Mouse (Mus musculus) kidney, embryonic 16.5 days (tissue): ENCODE measurements around the gene Trim65. TPM values are rescaled to one million over a fixed set of nuclear protein-coding genes. Genes with fewer than 3 reads are reported as not detected.

Source experiments
- ATAC-seq: fragments of 200-750 bp; cut with Nextera tagmentation; 2 replicates; pipeline ENCODE4 v1.8.0; 2017; ENCODE audit warnings: moderate TSS enrichment; ENCODE audit not compliant: low FRiP score, low TSS enrichment
- H3K27ac ChIP-seq: fragments of 300-500 bp; sonication (generic); 2 replicates; pipeline ENCODE4 v1.5.1; 2014; ENCODE audit warnings: low read length
- H3K27me3 ChIP-seq: fragments of 300-500 bp; sonication (generic); 2 replicates; pipeline ENCODE4 v1.6.1; 2014; ENCODE audit warnings: low read length, control low read depth, mixed read lengths; ENCODE audit not compliant: insufficient read depth
- H3K36me3 ChIP-seq: fragments of 300-500 bp; sonication (generic); 2 replicates; pipeline ENCODE4 v1.6.1; 2014; ENCODE audit warnings: low read length, control low read depth, mixed read lengths; ENCODE audit not compliant: insufficient read depth
- H3K4me1 ChIP-seq: fragments of 300-500 bp; sonication (generic); 2 replicates; pipeline ENCODE4 v1.6.1; 2014; ENCODE audit warnings: low read length, control low read depth, mixed read lengths; ENCODE audit not compliant: insufficient read depth
- H3K4me2 ChIP-seq: fragments of 300-500 bp; sonication (generic); replicated peaks from 2 replicates; pipeline ENCODE4 v1.6.1; 2014; ENCODE audit warnings: low read depth, low read length
- H3K4me3 ChIP-seq: fragments of 300-500 bp; sonication (generic); 2 replicates; pipeline ENCODE4 v1.5.1; 2014; ENCODE audit warnings: mild to moderate bottlenecking, low read length
- H3K9ac ChIP-seq: fragments of 300-500 bp; sonication (generic); replicated peaks from 2 replicates; pipeline ENCODE4 v1.6.1; 2014; ENCODE audit warnings: low read length
- H3K9me3 ChIP-seq: fragments of 300-500 bp; sonication (generic); 2 replicates; pipeline ENCODE4 v1.6.1; 2016; ENCODE audit warnings: low read length, control low read depth
- WGBS: fragments of 180-500 bp; shearing (Covaris S2); extraction: QIAGEN DNeasy Blood & Tissue Kit; methylation state at CpG from one replicate; pipeline ENCODE4 v1.1.7; 2014; 5-methylcytosine and 5-hydroxymethylcytosine counted together
- polyA plus RNA-seq: library from polyadenylated mRNA; unstranded; fragments of >200 nt; fragmentation: Nextera tagmentation; extraction: Ambion mirVana; gene quantifications from 2 replicates; pipeline ENCODE4 v1.2.1, GENCODE M21; 2015

The Trim65 gene
- polyA plus RNA-seq, 1 experiment from 2014 or later = 4.9 TPM

DNA sequence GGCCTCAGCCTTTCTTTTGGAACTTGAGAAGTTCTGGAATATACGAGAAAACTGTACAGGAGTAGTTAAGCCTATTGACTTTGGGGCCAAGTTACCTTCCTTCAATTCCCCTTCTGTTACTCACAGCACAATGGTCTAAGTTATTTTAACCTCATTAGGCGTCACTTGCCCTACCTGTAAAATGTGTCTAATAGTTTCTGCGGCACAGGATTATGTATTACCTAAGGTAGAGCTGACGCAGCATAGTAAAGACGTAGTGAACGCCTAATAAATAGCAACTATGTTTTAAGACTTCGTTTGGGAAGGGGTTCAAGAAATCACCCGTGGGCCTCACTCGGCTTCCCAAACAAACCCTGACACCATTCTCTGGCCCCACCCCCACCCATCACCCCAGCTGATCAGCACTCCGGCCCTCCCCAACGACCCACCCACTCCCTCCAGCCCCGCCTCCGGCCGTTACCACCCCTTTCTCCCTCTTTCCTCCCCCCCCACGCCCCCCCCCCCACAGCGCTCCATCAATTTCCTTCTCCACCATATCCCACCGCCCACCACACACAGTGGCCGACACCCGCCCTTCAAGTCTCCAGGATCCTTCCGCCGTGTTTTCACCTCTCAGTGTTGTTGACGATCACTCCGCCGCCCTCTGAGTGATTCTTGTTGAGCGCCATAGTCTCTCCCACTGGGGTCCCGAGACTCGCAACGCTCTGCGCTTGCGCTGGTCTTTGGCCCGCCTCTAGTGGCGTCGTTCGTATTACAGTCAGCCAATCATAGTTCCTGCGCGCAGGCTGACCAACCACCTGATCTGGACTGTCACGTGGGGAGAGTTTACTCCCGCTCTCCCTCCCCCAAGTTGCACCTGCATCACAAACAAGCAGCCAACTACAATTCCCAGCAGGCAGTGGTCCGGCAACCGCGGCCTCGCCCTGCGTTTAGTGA is 44.4 kb downstream of the Trim65 start, which contains the start of gene Wbp2:
Wbp2 (minus strand) TSS at position 738 of the 936 bp plus-strand sequence.
- WGBS = 2% methylated on average over 36 of the region's 43 CpGs
- Histone ChIP-seq H3K27ac (peak within 1 kb of the TSS; percentile 87), H3K27me3 (no peaks in the 10 kb centered on the region), H3K9ac (peak within 1 kb of the TSS; percentile 64), H3K36me3 (peaks cover 19% of the 10 kb centered on the region), H3K4me2 (peak within 1 kb of the TSS; percentile 65), H3K4me1 (peaks cover 16% of the 10 kb centered on the region), H3K4me3 (peak within 1 kb of the TSS; percentile 55), H3K9me3 (no peaks in the 10 kb centered on the region)
- peak; percentile 96 for ATAC-seq

DNA sequence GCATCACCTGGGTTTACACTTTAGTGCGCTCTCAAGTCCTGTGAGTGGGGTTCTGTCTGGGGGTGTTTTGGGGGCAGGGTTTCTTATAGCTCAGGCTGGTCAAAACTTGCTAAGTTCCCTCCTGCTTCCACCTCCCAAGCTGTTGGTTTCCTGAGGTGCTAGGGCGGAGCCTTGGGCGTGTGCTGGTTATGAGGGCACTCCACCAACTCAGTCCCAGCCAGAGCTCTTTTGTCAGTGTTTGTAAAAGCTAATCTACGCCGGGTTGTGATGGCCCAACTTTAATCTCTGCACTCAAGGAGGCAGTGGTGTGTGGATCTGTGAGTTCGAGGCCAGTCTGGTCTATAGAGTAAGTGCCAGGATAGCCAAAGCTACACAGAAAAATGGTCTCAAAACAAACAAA is 46.8 kb downstream of the Trim65 start:
- Histone ChIP-seq H3K9me3 (no peaks in the 10 kb centered on the region), H3K4me2 (no peak overlapping the region), H3K27ac (no peak overlapping the region), H3K9ac (no peak overlapping the region), H3K4me1 (peaks cover 18% of the 10 kb centered on the region), H3K27me3 (no peaks in the 10 kb centered on the region), H3K4me3 (no peak overlapping the region), H3K36me3 (peaks cover 35% of the 10 kb centered on the region)
- 88% methylated on average over 6 of the region's 6 CpGs for WGBS
- no peak for ATAC-seq

DNA sequence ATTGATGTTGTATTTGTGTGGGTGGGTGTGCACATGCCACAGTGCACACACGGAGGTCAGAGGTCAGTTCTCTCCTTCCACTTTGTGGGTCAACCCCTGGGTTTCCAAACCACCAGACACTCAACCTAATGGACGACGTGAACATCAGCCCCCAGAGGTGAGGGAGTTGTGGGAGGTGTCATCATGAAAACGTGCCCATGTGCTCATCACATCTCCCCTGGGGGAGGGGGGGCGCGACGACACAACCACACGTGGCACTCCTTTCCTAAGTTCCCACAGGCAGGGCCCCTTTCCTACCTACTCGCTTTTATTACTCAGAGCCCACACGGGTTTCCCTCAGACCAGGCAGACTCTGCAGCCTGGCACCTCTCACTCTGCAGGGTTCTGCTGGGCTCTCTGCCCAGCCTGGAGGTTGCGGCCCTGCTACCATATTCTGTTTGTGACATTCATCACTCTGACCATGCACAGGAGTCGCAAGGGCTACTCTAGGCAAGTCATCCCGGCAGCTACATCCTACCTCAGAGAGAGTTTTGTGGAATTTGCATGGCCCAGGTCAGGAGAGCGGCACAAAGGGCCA is 47.7 kb downstream of the Trim65 start:
- Histone ChIP-seq H3K9me3 (no peaks in the 10 kb centered on the region), H3K9ac (no peak overlapping the region), H3K27me3 (no peaks in the 10 kb centered on the region), H3K4me1 (peaks cover 25% of the 10 kb centered on the region), H3K27ac (no peak overlapping the region), H3K4me3 (no peak overlapping the region), H3K36me3 (peaks cover 39% of the 10 kb centered on the region), H3K4me2 (no peak overlapping the region)
- 89% methylated on average over 14 of the region's 14 CpGs for WGBS
- ATAC-seq = no peak

DNA sequence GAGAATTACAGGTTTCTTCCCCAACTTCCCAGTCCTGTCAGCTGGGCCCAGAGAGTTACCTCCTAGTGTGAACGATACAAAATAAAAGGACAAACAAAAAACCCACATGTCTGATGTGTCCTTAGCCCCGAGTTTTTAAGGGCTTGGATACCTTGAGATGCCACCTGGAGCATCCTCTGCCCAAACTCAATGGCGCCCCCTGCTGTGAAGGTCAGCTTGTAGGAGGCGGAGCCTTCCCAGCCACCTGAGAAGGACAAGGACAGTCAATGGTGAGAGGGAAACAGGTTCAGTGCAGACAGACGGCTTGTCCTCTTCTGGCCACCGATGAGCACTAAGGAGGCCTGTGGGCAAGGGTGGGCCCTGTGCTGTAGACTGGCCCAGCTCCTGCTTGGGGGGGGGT is 49.8 kb downstream of the Trim65 start:
- Histone ChIP-seq H3K27ac (no peak overlapping the region), H3K9me3 (no peaks in the 10 kb centered on the region), H3K4me2 (no peak overlapping the region), H3K4me3 (no peak overlapping the region), H3K27me3 (no peaks in the 10 kb centered on the region), H3K36me3 (peaks cover 39% of the 10 kb centered on the region), H3K9ac (no peak overlapping the region), H3K4me1 (peaks cover 27% of the 10 kb centered on the region)
- no peak for ATAC-seq
- 73% methylated on average over 6 of the region's 6 CpGs for WGBS

DNA sequence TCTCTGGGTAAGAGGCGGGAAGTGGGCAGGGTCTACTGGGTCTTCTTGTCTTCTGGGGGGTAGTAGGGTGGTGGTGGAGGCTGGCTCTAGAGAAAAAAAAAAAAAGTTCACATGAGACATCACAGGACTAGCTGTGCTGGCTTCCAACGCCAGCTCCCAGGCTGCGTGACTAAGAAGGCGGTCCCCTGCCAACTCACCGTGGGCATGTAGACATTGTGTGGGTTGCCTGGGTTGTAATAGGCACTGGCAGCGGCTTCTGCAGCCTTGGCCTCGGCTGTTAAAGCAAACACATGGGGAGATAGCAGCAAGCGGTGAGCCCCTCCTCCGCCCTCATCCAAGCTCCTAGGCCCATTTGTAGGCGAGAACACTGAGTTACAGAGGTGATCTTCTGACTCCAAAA is 51.4 kb downstream of the Trim65 start:
- Histone ChIP-seq H3K4me1 (peaks cover 20% of the 10 kb centered on the region), H3K36me3 (peaks cover 39% of the 10 kb centered on the region), H3K4me3 (no peak overlapping the region), H3K9me3 (no peaks in the 10 kb centered on the region), H3K9ac (no peak overlapping the region), H3K27ac (no peak overlapping the region), H3K4me2 (no peak overlapping the region), H3K27me3 (no peaks in the 10 kb centered on the region)
- 80% methylated on average over 10 of the region's 10 CpGs for WGBS
- no peak for ATAC-seq

DNA sequence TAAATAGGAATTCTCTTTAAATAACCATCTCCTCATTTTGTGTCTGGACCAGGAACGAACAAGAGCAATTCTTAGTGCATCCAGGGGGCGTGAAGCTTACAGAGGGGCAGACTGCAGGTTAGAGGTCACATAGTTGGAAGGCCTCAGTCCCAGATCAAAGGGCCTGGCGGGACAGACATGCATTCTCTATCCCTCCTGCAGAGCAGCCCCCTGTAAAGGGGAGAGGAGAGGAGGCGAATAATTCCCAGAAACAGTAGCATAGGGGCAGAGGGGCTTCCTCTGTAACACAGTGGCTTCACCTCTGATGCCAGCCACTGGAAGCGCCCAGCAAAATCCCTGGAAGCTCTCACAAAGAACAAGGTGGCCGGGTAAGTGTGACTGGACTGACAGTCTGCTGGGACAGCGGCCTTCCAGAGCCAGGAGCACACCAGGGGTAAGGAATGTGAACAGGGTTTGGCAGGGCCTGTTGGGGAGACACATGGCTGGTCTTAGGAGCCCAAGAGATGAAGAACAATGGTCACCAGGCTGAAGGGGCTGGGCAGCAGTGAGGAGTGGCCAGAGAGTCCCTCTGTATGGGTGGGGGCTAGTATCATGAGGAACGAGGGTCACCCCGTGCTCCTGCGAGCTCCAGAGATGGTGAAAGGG is 52.1 kb downstream of the Trim65 start:
- no peak for ATAC-seq
- H3K4me3 ChIP-seq = no peak overlapping the region
- H3K9me3 ChIP-seq = no peaks in the 10 kb centered on the region
- peaks cover 38% of the 10 kb centered on the region for H3K36me3 ChIP-seq
- WGBS = 43% methylated on average over 10 of the region's 10 CpGs
- H3K9ac ChIP-seq = no peak overlapping the region
- no peaks in the 10 kb centered on the region for H3K27me3 ChIP-seq
- 0 out of 2 replicates have a peak overlapping the region, but pooled peaks have one; percentile 39 for H3K27ac ChIP-seq
- H3K4me1 ChIP-seq = peaks cover 20% of the 10 kb centered on the region
- H3K4me2 ChIP-seq = no peak overlapping the region

DNA sequence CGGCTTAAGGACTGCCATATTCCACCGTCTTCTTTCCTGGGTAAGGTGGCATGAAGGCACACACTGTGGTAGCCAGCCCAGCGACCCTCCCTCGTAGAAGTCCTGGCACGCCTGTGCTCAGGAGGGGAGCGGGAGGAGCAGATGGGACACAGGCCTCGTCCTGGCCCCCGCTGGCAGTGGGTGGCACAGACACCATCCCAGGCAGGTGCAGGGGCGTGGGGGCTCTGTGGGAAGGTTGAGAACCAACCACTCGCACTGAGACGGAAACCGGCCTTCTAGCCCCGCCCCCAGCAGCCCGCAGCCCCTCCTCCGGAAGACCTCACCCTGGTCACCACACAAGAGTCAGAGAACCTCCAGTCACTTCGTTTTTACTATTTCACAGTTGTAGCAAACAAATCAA is 52.7 kb downstream of the Trim65 start:
- 9% methylated on average over 16 of the region's 16 CpGs for WGBS
- no peaks in the 10 kb centered on the region for H3K27me3 ChIP-seq
- no peaks in the 10 kb centered on the region for H3K9me3 ChIP-seq
- H3K4me3 ChIP-seq = peak overlapping the region; percentile 32
- peak overlapping the region; percentile 52 for H3K4me2 ChIP-seq
- ATAC-seq = peak; percentile 21; the same call in 1 of the 2 replicates
- H3K36me3 ChIP-seq = peaks cover 32% of the 10 kb centered on the region
- H3K4me1 ChIP-seq = peaks cover 20% of the 10 kb centered on the region
- H3K9ac ChIP-seq = peak overlapping the region; percentile 55; the same call in 1 of the 2 replicates
- H3K27ac ChIP-seq = peak overlapping the region; percentile 51; the same call in 1 of the 2 replicates

DNA sequence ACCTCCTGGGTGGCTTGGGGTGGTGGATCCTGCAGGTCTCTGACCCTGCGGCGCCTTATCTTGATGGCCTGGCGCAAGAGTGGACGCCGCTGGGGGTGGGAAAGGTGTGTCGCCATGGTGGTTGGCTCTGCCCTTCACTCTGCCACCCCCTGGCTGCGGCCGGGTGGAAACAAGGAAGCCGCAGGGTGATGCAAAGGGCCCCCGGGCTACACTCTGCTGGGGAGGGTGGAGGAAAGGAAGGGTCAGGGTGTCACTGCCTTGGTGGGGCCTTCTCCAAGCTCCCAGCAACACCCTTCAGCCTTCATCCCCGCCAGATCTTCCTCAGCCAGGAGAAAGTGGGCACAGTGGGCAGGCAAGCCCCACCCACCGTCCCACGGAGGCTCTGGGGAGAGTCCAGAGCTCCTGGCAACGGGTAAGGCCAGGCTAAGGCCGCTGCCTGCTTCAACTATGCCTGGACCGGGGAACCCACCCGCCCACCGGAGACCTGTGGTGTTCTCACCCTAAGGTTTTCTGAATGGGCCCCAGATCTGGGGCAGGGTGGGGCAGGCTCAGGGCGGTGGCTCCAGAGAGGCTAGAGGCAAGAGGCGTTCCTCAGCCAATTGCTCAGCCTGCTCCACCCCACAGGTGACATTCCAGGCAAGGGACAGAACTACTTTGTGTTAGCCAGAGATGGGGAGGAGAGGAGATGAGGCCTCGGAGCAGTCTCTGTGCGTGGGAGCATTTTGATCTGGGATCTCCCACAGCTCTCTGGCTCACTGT is 53.3 kb downstream of the Trim65 start, which contains the start of gene Unc13d:
Unc13d (minus strand) TSS at position 516 of the 759 bp plus-strand sequence.
- Histone ChIP-seq H3K27ac (peak within 1 kb of the TSS; percentile 51; the same call in 1 of the 2 replicates), H3K27me3 (no peaks in the 10 kb centered on the region), H3K36me3 (peaks cover 29% of the 10 kb centered on the region), H3K9ac (peak within 1 kb of the TSS; percentile 55; the same call in 1 of the 2 replicates), H3K9me3 (no peaks in the 10 kb centered on the region), H3K4me2 (peak within 1 kb of the TSS; percentile 52), H3K4me3 (peak within 1 kb of the TSS; percentile 32), H3K4me1 (peaks cover 20% of the 10 kb centered on the region)
- 0 out of 2 replicates have a peak, but pooled peaks have one; percentile 32 for ATAC-seq
- WGBS = 56% methylated on average over 22 of the region's 22 CpGs

DNA sequence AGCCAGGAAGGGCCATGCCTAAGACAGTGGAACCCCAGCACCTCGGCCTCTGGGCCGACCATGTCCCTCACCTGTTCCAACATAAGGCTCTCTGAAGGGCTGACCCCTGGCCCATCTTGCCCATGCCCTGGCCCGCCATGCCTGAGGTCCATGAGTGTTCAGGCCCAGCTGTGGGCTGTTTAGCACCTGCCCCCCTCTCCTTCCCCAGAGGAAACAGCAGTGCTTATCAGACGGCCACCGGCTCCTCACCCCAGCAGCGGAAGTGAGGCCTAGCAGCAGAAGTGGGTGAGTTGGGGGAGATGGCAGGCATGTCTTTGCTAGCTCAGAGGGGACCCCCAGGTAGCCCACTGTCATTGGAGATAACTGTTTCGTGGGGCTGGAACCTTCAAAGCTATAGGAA is 54.1 kb downstream of the Trim65 start:
- Histone ChIP-seq H3K36me3 (peaks cover 21% of the 10 kb centered on the region), H3K4me3 (no peak overlapping the region), H3K9ac (no peak overlapping the region), H3K9me3 (no peaks in the 10 kb centered on the region), H3K27ac (no peak overlapping the region), H3K27me3 (no peaks in the 10 kb centered on the region), H3K4me1 (peaks cover 20% of the 10 kb centered on the region), H3K4me2 (no peak overlapping the region)
- no peak for ATAC-seq
- WGBS = 89% methylated on average over 7 of the region's 7 CpGs
